Mouse (Mus musculus) testis, adult 2 months (tissue): ENCODE data around the gene Psme2.

Source experiments
- CTCF ChIP-seq: fragments of 200-500 bp; IDR thresholded peaks from 2 replicates; pipeline ENCODE4 v1.5.1; 2012; ENCODE audit warnings: low read depth, mild to moderate bottlenecking, inconsistent platforms, low read length, moderate library complexity; ENCODE audit not compliant: control insufficient read depth, insufficient read depth, insufficient replicate concordance
- POLR2A ChIP-seq: fragments of 200-500 bp; IDR thresholded peaks from 2 replicates; pipeline ENCODE4 v1.6.1; 2012; ENCODE audit warnings: low read depth, mild to moderate bottlenecking, inconsistent platforms, low read length, moderate library complexity; ENCODE audit not compliant: control insufficient read depth

DNA sequence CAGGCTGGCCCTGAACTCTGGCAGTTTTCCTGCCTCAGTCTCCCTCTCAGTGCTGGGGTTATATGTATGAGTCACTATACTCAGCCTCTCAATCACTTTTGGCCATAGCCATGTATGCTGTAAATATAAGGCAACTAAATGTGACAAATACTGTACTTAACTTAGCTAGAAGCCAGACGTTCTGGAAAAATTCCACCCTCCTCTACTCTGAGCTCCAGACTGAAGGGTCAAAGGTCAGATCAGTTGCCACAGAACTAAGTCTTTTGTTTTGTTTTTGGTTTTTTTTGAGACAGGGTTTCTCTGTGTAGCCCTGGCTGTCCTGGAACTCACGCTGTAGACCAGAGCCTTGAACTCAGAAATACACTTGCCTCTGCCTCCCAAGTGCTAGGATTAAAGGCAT, 25.0 kb upstream of the Psme2 start:
- TF ChIP-seq POLR2A (no peak), CTCF (no peak)
